In the genomic region with DNA sequence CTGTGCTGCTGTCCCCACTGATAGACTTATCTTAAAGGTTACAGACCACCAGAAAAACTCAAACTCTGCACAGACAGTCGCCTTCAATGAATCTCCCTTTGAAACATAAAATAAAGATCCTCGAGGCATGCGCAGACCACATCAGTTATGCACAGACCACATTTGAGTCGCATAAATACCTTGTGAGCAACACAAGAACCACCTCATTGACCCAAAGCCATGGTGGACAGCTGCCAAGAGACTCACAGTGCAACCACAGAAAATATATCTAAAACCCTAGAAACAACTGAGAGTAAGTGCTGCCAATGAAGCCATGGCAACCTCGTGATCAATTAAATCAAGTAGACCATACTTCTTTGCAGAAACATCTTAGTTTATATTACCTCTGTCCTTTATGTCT, we compare ENCODE assay signal across 25 mouse cellular contexts.
DNase-seq lines count a peak whose midpoint lies in the region; ATAC-seq lines count a peak whose summit lies in the region.
"Had no signal": no experiment of that assay in that cellular context is flagged by ENCODE, and none has a peak within 500 bp of the region (broad histone marks: within the 10 kb centered on the region; RNA-seq: fewer than 3 reads in every experiment).

No protein-coding gene starts in this region.

- no peaks in the 10 kb centered on the region for H3K9me3 ChIP-seq in forebrain, embryonic 10.5 days
- no peaks in the 10 kb centered on the region for H3K9me3 ChIP-seq in forebrain, embryonic 16.5 days (ENCODE audit: control insufficient read depth, low read length)
- H3K9me3 ChIP-seq in limb, embryonic 12.5 days, result no peaks in the 10 kb centered on the region
- no peaks in the 10 kb centered on the region for H3K9me3 ChIP-seq in limb, embryonic 10.5 days (replicated peaks)
- no peaks in the 10 kb centered on the region for H3K9me3 ChIP-seq in midbrain, embryonic 10.5 days (replicated peaks)
- H3K9me3 ChIP-seq: liver, embryonic 15.5 days; lung, embryonic 15.5 days; neural tube, embryonic 15.5 days had no signal

- peaks cover 4% of the 10 kb centered on the region; the same call in 1 of the 2 replicates for H3K4me1 ChIP-seq in forebrain, embryonic 10.5 days
- H3K4me1 ChIP-seq in forebrain, embryonic 16.5 days (replicated peaks; ENCODE audit: control insufficient read depth, insufficient read depth, low read length), result no peaks in the 10 kb centered on the region
- H3K4me1 ChIP-seq in limb, embryonic 12.5 days (replicated peaks), result peaks cover 8% of the 10 kb centered on the region
- 0 out of 2 replicates have a peak, but pooled peaks cover 5% of the 10 kb centered on the region for H3K4me1 ChIP-seq in limb, embryonic 10.5 days
- no peaks in the 10 kb centered on the region for H3K4me1 ChIP-seq in midbrain, embryonic 10.5 days
- H3K4me1 ChIP-seq: liver, embryonic 15.5 days; lung, embryonic 15.5 days had no signal

- ATAC-seq in forebrain, embryonic 16.5 days, result no peak
- no peak for ATAC-seq in limb, embryonic 12.5 days (ENCODE audit: insufficient number of reproducible peaks, insufficient read depth, low FRiP score, low TSS enrichment, low read depth)
- no peak for ATAC-seq in granulocyte monocyte progenitor cell, adult 5-6 weeks (replicated peaks; ENCODE audit: poor library complexity, severe bottlenecking)
- ATAC-seq: hindbrain, postnatal 0 days; intestine, embryonic 16.5 days had no signal

- 78% methylated on average over 5 of the region's 5 CpGs for WGBS in forebrain, embryonic 10.5 days
- 68% methylated on average over 5 of the region's 5 CpGs for WGBS in forebrain, embryonic 16.5 days
- 82% methylated on average over 5 of the region's 5 CpGs for WGBS in limb, embryonic 12.5 days
- WGBS in limb, embryonic 10.5 days, result 87% methylated on average over 5 of the region's 5 CpGs
- WGBS in midbrain, embryonic 10.5 days, result 82% methylated on average over 5 of the region's 5 CpGs

- no peaks in the 10 kb centered on the region for H3K27me3 ChIP-seq in forebrain, embryonic 10.5 days (ENCODE audit: poor library complexity, severe bottlenecking)
- no peaks in the 10 kb centered on the region for H3K27me3 ChIP-seq in forebrain, embryonic 16.5 days (replicated peaks; ENCODE audit: control insufficient read depth, insufficient read depth, low read length)
- H3K27me3 ChIP-seq in limb, embryonic 12.5 days, result no peaks in the 10 kb centered on the region
- no peaks in the 10 kb centered on the region for H3K27me3 ChIP-seq in limb, embryonic 10.5 days (ENCODE audit: low read depth, poor library complexity, severe bottlenecking)
- H3K27me3 ChIP-seq in midbrain, embryonic 10.5 days (ENCODE audit: low read depth, poor library complexity, severe bottlenecking), result no peaks in the 10 kb centered on the region
- H3K27me3 ChIP-seq: liver, embryonic 15.5 days; lung, embryonic 15.5 days; neural tube, embryonic 15.5 days had no signal

- no peak overlapping the region for H3K9ac ChIP-seq in forebrain, embryonic 16.5 days (replicated peaks; ENCODE audit: low read depth, low read length)
- no peak overlapping the region for H3K9ac ChIP-seq in limb, embryonic 12.5 days (replicated peaks)
- H3K9ac ChIP-seq: liver, embryonic 15.5 days; lung, embryonic 15.5 days; neural tube, embryonic 15.5 days had no signal

- H3K36me3 ChIP-seq in forebrain, embryonic 10.5 days (replicated peaks), result no peaks in the 10 kb centered on the region
- no peaks in the 10 kb centered on the region for H3K36me3 ChIP-seq in forebrain, embryonic 16.5 days (ENCODE audit: control insufficient read depth, insufficient read depth)
- H3K36me3 ChIP-seq in limb, embryonic 12.5 days, result no peaks in the 10 kb centered on the region
- H3K36me3 ChIP-seq in limb, embryonic 10.5 days, result no peaks in the 10 kb centered on the region
- no peaks in the 10 kb centered on the region for H3K36me3 ChIP-seq in midbrain, embryonic 10.5 days
- H3K36me3 ChIP-seq: liver, embryonic 15.5 days; lung, embryonic 15.5 days; neural tube, embryonic 15.5 days had no signal

- H3K4me3 ChIP-seq in forebrain, embryonic 10.5 days, result no peak overlapping the region
- no peak overlapping the region for H3K4me3 ChIP-seq in forebrain, embryonic 16.5 days (replicated peaks; ENCODE audit: low read length)
- no peak overlapping the region for H3K4me3 ChIP-seq in limb, embryonic 12.5 days (replicated peaks)
- H3K4me3 ChIP-seq in limb, embryonic 10.5 days, result no peak overlapping the region
- no peak overlapping the region for H3K4me3 ChIP-seq in midbrain, embryonic 10.5 days
- H3K4me3 ChIP-seq: liver, embryonic 15.5 days; lung, embryonic 15.5 days; neural tube, embryonic 15.5 days had no signal

- peak overlapping the region; percentile 33 for H3K27ac ChIP-seq in forebrain, embryonic 10.5 days
- no peak overlapping the region for H3K27ac ChIP-seq in forebrain, embryonic 16.5 days (ENCODE audit: low read length)
- H3K27ac ChIP-seq in limb, embryonic 12.5 days, result peak overlapping the region; percentile 73
- H3K27ac ChIP-seq in limb, embryonic 10.5 days, result no peak overlapping the region
- H3K27ac ChIP-seq in midbrain, embryonic 10.5 days (replicated peaks), result no peak overlapping the region
- H3K27ac ChIP-seq: hindbrain, postnatal 0 days; liver, embryonic 15.5 days; lung, embryonic 15.5 days; macrophage; neural tube, embryonic 15.5 days had no signal

- no peak for DNase-seq in forebrain, embryonic 10.5 days (ENCODE audit: extremely low spot score, low spot score)
- no peak for DNase-seq in limb, embryonic 10.5 days (ENCODE audit: low spot score)
- peak; percentile 88 for DNase-seq in fibroblast of lung, adult 2 months (ENCODE audit: low read depth)
- DNase-seq in midbrain, embryonic 10.5 days (ENCODE audit: low spot score), result no peak
- no peak for DNase-seq in lung, postnatal 4 days
- DNase-seq: adrenal gland, adult 2 months; cerebellum, adult 11 months; cerebellum, adult 9-11 months; gastrocnemius, postnatal 10 days; heart, adult 11 months; kidney, postnatal 14 days; liver; thymus, adult 18-20 months; thymus, postnatal 4 days had no signal

- H3K4me2 ChIP-seq in forebrain, embryonic 16.5 days (ENCODE audit: low read length), result no peak overlapping the region
- H3K4me2 ChIP-seq in limb, embryonic 12.5 days, result no peak overlapping the region
- H3K4me2 ChIP-seq: heart, embryonic 11.5 days; liver, embryonic 15.5 days; lung, embryonic 15.5 days; midbrain, embryonic 11.5 days; neural tube, embryonic 15.5 days had no signal

Comparison
In these comparisons a context has a peak if more than half of its experiments do, and no peak if none do; other contexts are left out.
1. H3K27ac ChIP-seq: peak in forebrain, embryonic 10.5 days (single experiment) and limb, embryonic 12.5 days (single experiment); none in forebrain, embryonic 16.5 days (single experiment), limb, embryonic 10.5 days (single experiment) and midbrain, embryonic 10.5 days (single experiment).